8 mouse cellular contexts compared by ENCODE assay signal in the genomic region with DNA sequence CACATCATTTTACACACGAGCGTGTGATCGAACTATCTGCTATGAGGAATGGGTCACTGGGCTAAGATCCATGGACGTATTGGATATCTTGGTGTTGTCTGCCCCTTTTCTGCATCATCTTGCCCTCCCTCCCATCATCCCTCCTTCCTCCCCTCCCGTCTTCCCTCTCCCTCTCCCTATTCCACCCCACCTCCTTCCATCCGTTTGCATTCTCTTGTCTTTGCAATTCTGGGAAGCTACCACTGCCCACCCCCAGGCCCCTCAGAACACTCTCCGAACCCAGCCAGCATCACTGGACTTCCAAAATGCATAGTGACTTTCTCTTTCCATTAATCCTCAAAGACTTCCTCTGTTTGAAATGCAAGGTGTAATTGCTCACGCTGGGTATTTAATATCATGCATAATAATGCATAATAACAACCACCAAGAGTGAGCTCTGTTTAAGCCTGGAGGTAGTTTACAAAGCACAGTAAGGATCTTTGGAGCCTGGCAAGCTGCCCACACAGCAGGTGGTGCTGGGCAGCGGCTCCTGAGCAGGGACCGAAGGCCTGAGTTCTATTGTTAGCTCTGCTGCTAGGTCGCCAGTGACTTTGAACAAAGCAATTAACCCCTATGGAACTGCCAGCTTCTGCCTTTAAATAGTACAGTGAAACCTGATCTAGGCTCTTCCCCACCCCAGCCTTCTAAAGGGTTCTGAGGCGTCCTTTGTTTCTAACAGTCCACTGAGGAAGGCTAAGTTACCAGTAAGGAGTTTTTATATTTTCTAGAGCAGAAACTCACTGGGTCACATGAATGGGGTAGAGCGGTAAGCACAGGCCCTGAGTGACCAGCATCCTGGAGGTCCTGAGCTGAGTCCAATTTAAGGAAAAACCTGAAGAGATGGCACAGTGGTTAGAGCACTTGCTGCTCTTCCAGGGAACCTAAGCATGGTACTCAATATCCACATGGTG. TPM values are rescaled to one million over a fixed set of nuclear protein-coding genes. Genes with fewer than 3 reads are reported as not detected.
DNase-seq lines count a peak whose midpoint lies in the region; ATAC-seq lines count a peak whose summit lies in the region.

No protein-coding gene starts in this region.

- no peaks in the 10 kb centered on the region for H3K9me3 ChIP-seq in heart, embryonic 10.5 days
- no peaks in the 10 kb centered on the region for H3K9me3 ChIP-seq in kidney, embryonic 14.5 days (ENCODE audit: control insufficient read depth, low read length)
- H3K9me3 ChIP-seq in midbrain, embryonic 14.5 days (ENCODE audit: control insufficient read depth, low read length), result no peaks in the 10 kb centered on the region

- peak overlapping the region; percentile 56 for H3K27ac ChIP-seq in heart, embryonic 10.5 days
- H3K27ac ChIP-seq in kidney, embryonic 14.5 days (ENCODE audit: low read depth, low read length), result peak overlapping the region; percentile 2; the same call in 1 of the 2 replicates
- peak overlapping the region; percentile 60 for H3K27ac ChIP-seq in midbrain, embryonic 14.5 days (replicated peaks; ENCODE audit: low read depth, low read length)

- 40% methylated on average over 13 of the region's 13 CpGs for WGBS in heart, embryonic 10.5 days
- WGBS in kidney, embryonic 14.5 days, result 45% methylated on average over 13 of the region's 13 CpGs
- 28% methylated on average over 13 of the region's 13 CpGs for WGBS in midbrain, embryonic 14.5 days

- no peak overlapping the region for H3K4me3 ChIP-seq in heart, embryonic 10.5 days
- no peak overlapping the region for H3K4me3 ChIP-seq in kidney, embryonic 14.5 days (ENCODE audit: low read length)
- no peak overlapping the region for H3K4me3 ChIP-seq in midbrain, embryonic 14.5 days (replicated peaks; ENCODE audit: low read depth, low read length)

- no peaks in the 10 kb centered on the region for H3K27me3 ChIP-seq in heart, embryonic 10.5 days (ENCODE audit: insufficient read depth, poor library complexity, severe bottlenecking)
- H3K27me3 ChIP-seq in kidney, embryonic 14.5 days (ENCODE audit: control insufficient read depth, insufficient read depth, low read length), result no peaks in the 10 kb centered on the region
- no peaks in the 10 kb centered on the region for H3K27me3 ChIP-seq in midbrain, embryonic 14.5 days (ENCODE audit: control insufficient read depth, insufficient read depth, low read length)

- peaks cover 23% of the 10 kb centered on the region for H3K4me1 ChIP-seq in heart, embryonic 10.5 days
- H3K4me1 ChIP-seq in kidney, embryonic 14.5 days (ENCODE audit: control insufficient read depth, insufficient read depth, low read length), result peaks cover 8% of the 10 kb centered on the region; the same call in 1 of the 2 replicates
- peaks cover 18% of the 10 kb centered on the region for H3K4me1 ChIP-seq in midbrain, embryonic 14.5 days (ENCODE audit: control insufficient read depth, insufficient read depth, low read length)

- H3K4me2 ChIP-seq in kidney, embryonic 14.5 days (replicated peaks; ENCODE audit: low read depth, low read length), result no peak overlapping the region
- no peak overlapping the region for H3K4me2 ChIP-seq in midbrain, embryonic 14.5 days (ENCODE audit: low read length)

- H3K36me3 ChIP-seq in heart, embryonic 10.5 days, result no peaks in the 10 kb centered on the region
- H3K36me3 ChIP-seq in kidney, embryonic 14.5 days (ENCODE audit: control insufficient read depth, insufficient read depth, low read length), result no peaks in the 10 kb centered on the region
- H3K36me3 ChIP-seq in midbrain, embryonic 14.5 days (ENCODE audit: control insufficient read depth, insufficient read depth, low read length), result no peaks in the 10 kb centered on the region

- no peak overlapping the region for H3K9ac ChIP-seq in kidney, embryonic 14.5 days (ENCODE audit: low read depth, low read length)
- H3K9ac ChIP-seq in midbrain, embryonic 14.5 days (replicated peaks; ENCODE audit: low read length), result no peak overlapping the region

- peak; percentile 70 for ATAC-seq in kidney, embryonic 14.5 days (ENCODE audit: low FRiP score, low TSS enrichment)
- peak; percentile 63; the same call in 1 of the 2 replicates for ATAC-seq in midbrain, embryonic 14.5 days (ENCODE audit: low FRiP score, low TSS enrichment)

- peak; percentile 69 for DNase-seq in Muller cell, postnatal 12 days (ENCODE audit: inconsistent ontology term)
- peak; percentile 80 for DNase-seq in cerebellum, adult 9-10 months
- no peak for DNase-seq in heart, embryonic 10.5 days (ENCODE audit: low spot score)
- peak; percentile 81 for DNase-seq in midbrain, embryonic 14.5 days
- DNase-seq in urinary bladder, postnatal 36 days (ENCODE audit: low spot score in 2 of 2), result no peak
- DNase-seq in right cerebral cortex, postnatal 25 days, result no peak
- DNase-seq in right cerebral cortex, adult 2 months (ENCODE audit: low spot score in 2 of 2), result no peak

RNA-seq across cellular contexts. Expression of gene Slc35g2, which starts 10.9 kb away (rescaled TPM):
- polyA plus RNA-seq in heart, embryonic 10.5 days (2016; fragmentation: Nextera tagmentation; extraction: Ambion mirVana), result 9.0 and 11.0 TPM in 2 replicates
- polyA plus RNA-seq in kidney, embryonic 14.5 days (2014; fragmentation: Nextera tagmentation; extraction: Ambion mirVana), result 5.2 and 5.6 TPM in 2 replicates
- polyA plus RNA-seq in midbrain, embryonic 14.5 days (2014; fragmentation: Nextera tagmentation; extraction: Ambion mirVana), result 16.9 and 18.5 TPM in 2 replicates

RNA-seq across cellular contexts. Expression of gene Stag1, which starts 15.8 kb away (rescaled TPM):
- 34.4 and 38.1 TPM in 2 replicates for polyA plus RNA-seq in heart, embryonic 10.5 days (2016; fragmentation: Nextera tagmentation; extraction: Ambion mirVana)
- 38.0 and 69.9 TPM in 2 replicates for polyA plus RNA-seq in kidney, embryonic 14.5 days (2014; fragmentation: Nextera tagmentation; extraction: Ambion mirVana)
- 41.3 and 45.2 TPM in 2 replicates for polyA plus RNA-seq in midbrain, embryonic 14.5 days (2014; fragmentation: Nextera tagmentation; extraction: Ambion mirVana)

RNA-seq across cellular contexts. Expression of gene Nck1, which starts 35.9 kb away (rescaled TPM):
- 50.3 and 61.2 TPM in 2 replicates for polyA plus RNA-seq in heart, embryonic 10.5 days (2016; fragmentation: Nextera tagmentation; extraction: Ambion mirVana)
- 71.4 and 82.9 TPM in 2 replicates for polyA plus RNA-seq in kidney, embryonic 14.5 days (2014; fragmentation: Nextera tagmentation; extraction: Ambion mirVana)
- 61.9 and 69.3 TPM in 2 replicates for polyA plus RNA-seq in midbrain, embryonic 14.5 days (2014; fragmentation: Nextera tagmentation; extraction: Ambion mirVana)

Comparison
In these comparisons a context has a peak if more than half of its experiments do, and no peak if none do; other contexts are left out.
1. DNase-seq: peak in Muller cell, postnatal 12 days (single experiment), cerebellum, adult 9-10 months (single experiment) and midbrain, embryonic 14.5 days (single experiment); none in heart, embryonic 10.5 days (single experiment), urinary bladder, postnatal 36 days (0 of 2), right cerebral cortex, postnatal 25 days (single experiment) and right cerebral cortex, adult 2 months (0 of 2).
2. H3K27ac ChIP-seq: peak in every context shown above with its lines; median percentile 60 in midbrain, embryonic 14.5 days; 56 in heart, embryonic 10.5 days; 2 in kidney, embryonic 14.5 days.